Mouse (Mus musculus) liver, embryonic 16.5 days (tissue): ENCODE data around the gene Cntd1. TPM values are rescaled to one million over a fixed set of nuclear protein-coding genes. Genes with fewer than 3 reads are reported as not detected.
A peak's percentile ranks its signal among the peaks of the same experiment; 100 is the strongest.
"Not testable (repeated sequence)": the region's sequence is repeated elsewhere in the genome, so short reads cannot be mapped to it uniquely, and the experiment has no call there.

Experiments used
- ATAC-seq: fragments of 200-750 bp; cut with Nextera tagmentation; 2 replicates; pipeline ENCODE4 v1.8.0; 2017; ENCODE audit warnings: low read depth, mild to moderate bottlenecking, moderate number of reproducible peaks, moderate library complexity
- H3K27ac ChIP-seq: fragments of 300-500 bp; sonication (generic); 2 replicates; pipeline ENCODE4 v1.5.1; 2014; ENCODE audit warnings: mild to moderate bottlenecking, low read length
- H3K27me3 ChIP-seq: fragments of 300-500 bp; sonication (generic); 2 replicates; pipeline ENCODE4 v1.6.1; 2014; ENCODE audit warnings: low read depth, low read length, mixed read lengths; ENCODE audit not compliant: control insufficient read depth, insufficient read depth
- H3K36me3 ChIP-seq: fragments of 300-500 bp; sonication (generic); 2 replicates; pipeline ENCODE4 v1.6.1; 2014; ENCODE audit warnings: mild to moderate bottlenecking; ENCODE audit not compliant: control insufficient read depth, insufficient read depth
- H3K4me1 ChIP-seq: fragments of 300-500 bp; sonication (generic); 2 replicates; pipeline ENCODE4 v1.6.1; 2014; ENCODE audit warnings: low read depth, low read length, mixed read lengths; ENCODE audit not compliant: control insufficient read depth
- H3K4me2 ChIP-seq: fragments of 300-500 bp; sonication (generic); 2 replicates; pipeline ENCODE4 v1.6.1; 2014; ENCODE audit warnings: low read depth, low read length, mixed read lengths
- H3K4me3 ChIP-seq: fragments of 300-500 bp; sonication (generic); 2 replicates; pipeline ENCODE4 v1.5.1; 2014; ENCODE audit warnings: low read depth, mild to moderate bottlenecking, low read length
- H3K9ac ChIP-seq: fragments of 300-500 bp; sonication (generic); 2 replicates; pipeline ENCODE4 v1.6.1; 2014; ENCODE audit warnings: low read depth, low read length
- H3K9me3 ChIP-seq: fragments of 300-500 bp; sonication (generic); replicated peaks from 2 replicates; pipeline ENCODE4 v1.6.1; 2016; ENCODE audit warnings: low read length; ENCODE audit not compliant: control insufficient read depth
- WGBS: fragments of 180-500 bp; shearing (Covaris S2); extraction: QIAGEN DNeasy Blood & Tissue Kit; methylation state at CpG from one replicate; pipeline ENCODE4 v1.1.7; 2014; ENCODE audit not compliant: insufficient replicate concordance; 5-methylcytosine and 5-hydroxymethylcytosine counted together
- polyA plus RNA-seq: library from polyadenylated mRNA; unstranded; fragments of >200 nt; fragmentation: Nextera tagmentation; extraction: Ambion mirVana; gene quantifications from 2 replicates; pipeline ENCODE4 v1.2.1, GENCODE M21; 2015

Cntd1 gene
- polyA plus RNA-seq, 1 experiment from 2014 or later, result 0.70 TPM

DNA sequence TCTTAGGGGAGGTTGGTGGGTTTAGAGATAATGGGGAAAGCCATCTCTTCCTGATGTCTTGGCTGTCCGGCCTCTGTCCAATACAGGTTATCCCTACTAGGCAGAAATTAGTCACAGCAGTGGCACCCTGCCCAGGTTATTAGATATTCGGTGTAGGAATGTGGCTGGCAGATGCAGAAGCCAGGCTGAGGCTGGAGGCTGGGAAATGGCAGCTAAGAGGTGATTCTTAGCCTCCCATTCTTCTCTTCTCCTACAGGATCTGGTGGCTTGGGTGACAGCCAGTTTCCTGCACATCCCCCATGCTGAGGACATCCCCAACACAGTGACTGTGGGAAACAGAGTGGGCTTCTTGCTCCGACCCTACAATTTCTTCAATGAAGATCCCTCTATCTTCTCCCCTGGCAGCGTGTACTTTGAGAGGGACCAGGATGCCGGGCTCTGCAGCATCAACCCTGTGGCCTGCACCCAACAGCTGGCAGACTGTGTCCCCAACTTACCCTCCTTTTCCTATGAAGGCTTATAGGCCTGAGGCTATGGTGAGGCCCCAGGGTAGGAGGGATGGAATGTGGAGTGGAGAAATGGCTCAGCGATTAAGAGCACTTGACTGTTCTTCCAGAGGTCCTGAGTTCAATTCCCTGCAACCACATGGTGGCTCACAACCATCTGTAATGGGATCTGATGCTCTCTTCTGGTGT, 50.3 kb downstream of the Cntd1 start:
- Histone ChIP-seq H3K9me3 (no peaks in the 10 kb centered on the region), H3K27ac (no peak overlapping the region), H3K9ac (no peak overlapping the region), H3K4me2 (no peak overlapping the region), H3K27me3 (no peaks in the 10 kb centered on the region), H3K4me1 (no peaks in the 10 kb centered on the region), H3K4me3 (no peak overlapping the region), H3K36me3 (peaks cover 17% of the 10 kb centered on the region)
- no peak for ATAC-seq
- WGBS, result 76% methylated on average over 6 of the region's 6 CpGs

DNA sequence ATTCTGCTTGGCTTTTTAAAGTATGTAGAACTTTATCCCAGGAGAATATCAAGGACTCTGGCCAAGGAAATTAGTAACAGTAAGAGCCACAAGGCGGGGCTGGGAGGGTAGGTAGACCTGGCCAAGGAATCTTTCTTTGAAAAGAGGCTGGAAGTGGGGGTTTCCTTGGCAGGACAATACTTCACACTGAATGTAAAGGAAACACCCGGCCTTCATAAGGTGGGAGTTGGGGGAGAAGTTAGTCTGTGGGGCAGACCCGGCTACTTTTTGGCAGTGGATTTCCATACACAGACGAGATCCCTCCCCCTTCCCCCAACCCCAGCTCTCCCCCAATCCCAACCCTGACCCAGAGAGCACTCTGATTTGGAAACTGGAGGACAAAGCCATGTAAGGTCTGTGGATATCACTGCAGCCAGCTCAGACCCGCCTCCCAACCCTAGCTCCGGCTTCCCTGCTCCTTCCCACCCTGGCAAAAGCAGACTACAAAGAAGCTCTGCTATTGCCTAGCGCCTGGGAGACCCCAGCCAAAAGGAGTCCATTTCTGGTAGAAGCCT, 51.6 kb downstream of the Cntd1 start, which contains the start of gene Aoc3:
TSS of gene Aoc3 (plus strand) at position 235 of the 554 bp plus-strand sequence.
- Histone ChIP-seq H3K27me3 (no peaks in the 10 kb centered on the region), H3K4me3 (no peak within 1 kb of the TSS), H3K36me3 (peaks cover 5% of the 10 kb centered on the region), H3K4me2 (no peak within 1 kb of the TSS), H3K9me3 (no peaks in the 10 kb centered on the region), H3K27ac (no peak within 1 kb of the TSS), H3K4me1 (no peaks in the 10 kb centered on the region), H3K9ac (no peak within 1 kb of the TSS)
- 55% methylated on average over 7 of the region's 7 CpGs for WGBS
- no peak for ATAC-seq

DNA sequence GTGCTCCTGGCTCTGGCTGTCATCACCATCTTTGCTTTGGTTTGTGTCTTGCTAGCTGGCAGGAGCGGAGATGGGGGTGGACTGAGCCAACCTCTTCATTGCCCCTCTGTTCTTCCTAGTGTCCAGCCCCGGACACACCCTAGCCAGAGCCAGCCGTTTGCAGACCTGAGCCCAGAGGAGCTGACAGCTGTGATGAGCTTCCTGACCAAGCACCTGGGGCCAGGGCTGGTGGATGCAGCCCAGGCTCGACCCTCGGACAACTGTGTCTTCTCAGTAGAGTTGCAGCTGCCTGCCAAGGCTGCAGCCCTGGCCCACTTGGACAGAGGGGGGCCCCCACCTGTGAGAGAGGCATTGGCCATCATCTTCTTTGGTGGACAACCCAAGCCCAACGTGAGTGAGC, 52.1 kb downstream of the Cntd1 start:
- H3K9ac ChIP-seq, H3K9me3 ChIP-seq, H3K27me3 ChIP-seq, H3K4me3 ChIP-seq, ATAC-seq, H3K36me3 ChIP-seq, H3K27ac ChIP-seq, H3K4me1 ChIP-seq, H3K4me2 ChIP-seq: not testable (repeated sequence)
- 65% methylated on average over 6 of the region's 6 CpGs for WGBS

DNA sequence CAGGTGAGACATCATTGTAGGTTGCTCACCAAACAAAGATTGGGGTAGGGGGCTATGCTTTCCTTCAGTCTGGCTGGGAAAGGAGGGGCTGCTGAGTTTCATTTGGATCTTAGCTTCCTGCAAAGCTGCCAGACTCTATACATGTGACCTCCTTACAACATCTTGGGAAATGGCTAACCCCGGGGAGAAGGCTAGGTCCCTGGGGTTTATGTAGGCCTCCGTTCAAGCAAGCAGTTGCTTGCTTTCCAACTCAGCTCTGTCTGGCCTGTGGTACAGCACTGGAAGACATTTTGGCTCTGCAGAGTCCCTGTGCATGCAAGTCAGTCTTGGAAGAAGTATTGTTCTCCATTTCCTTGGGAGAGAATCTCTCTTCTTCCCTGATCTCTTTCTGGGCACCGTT, 53.7 kb downstream of the Cntd1 start:
- Histone ChIP-seq H3K4me3 (no peak overlapping the region), H3K27ac (no peak overlapping the region), H3K9ac (no peak overlapping the region), H3K4me1 (no peaks in the 10 kb centered on the region), H3K9me3 (no peaks in the 10 kb centered on the region), H3K36me3 (no peaks in the 10 kb centered on the region), H3K27me3 (no peaks in the 10 kb centered on the region), H3K4me2 (no peak overlapping the region)
- 63% methylated on average over 3 of the region's 3 CpGs for WGBS
- ATAC-seq, result no peak

DNA sequence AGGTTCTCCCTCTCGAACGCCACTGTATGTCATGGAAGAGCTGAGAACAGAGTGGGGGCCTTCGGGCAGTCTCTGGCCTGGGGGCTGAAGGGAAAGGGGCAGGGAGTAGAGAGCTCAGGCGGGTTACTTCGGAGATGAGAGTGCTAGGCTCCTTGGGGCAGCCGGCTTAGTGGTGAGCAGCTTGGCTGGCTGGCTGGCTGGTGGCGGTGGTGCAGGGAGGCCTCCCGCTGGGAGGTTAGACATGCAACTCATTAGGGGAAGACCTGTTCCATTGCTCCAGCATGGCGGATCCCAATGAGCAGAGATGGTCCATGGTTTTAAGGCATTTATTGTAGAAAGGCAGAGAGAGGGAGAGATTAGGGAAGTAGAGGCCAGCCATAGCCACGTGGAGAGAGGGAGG, 55.2 kb downstream of the Cntd1 start:
- Histone ChIP-seq H3K4me1 (peaks cover 8% of the 10 kb centered on the region), H3K36me3 (no peaks in the 10 kb centered on the region), H3K9ac (no peak overlapping the region), H3K9me3 (no peaks in the 10 kb centered on the region), H3K27ac (no peak overlapping the region), H3K4me3 (no peak overlapping the region), H3K27me3 (no peaks in the 10 kb centered on the region), H3K4me2 (no peak overlapping the region)
- ATAC-seq, result no peak
- 59% methylated on average over 10 of the region's 10 CpGs for WGBS

DNA sequence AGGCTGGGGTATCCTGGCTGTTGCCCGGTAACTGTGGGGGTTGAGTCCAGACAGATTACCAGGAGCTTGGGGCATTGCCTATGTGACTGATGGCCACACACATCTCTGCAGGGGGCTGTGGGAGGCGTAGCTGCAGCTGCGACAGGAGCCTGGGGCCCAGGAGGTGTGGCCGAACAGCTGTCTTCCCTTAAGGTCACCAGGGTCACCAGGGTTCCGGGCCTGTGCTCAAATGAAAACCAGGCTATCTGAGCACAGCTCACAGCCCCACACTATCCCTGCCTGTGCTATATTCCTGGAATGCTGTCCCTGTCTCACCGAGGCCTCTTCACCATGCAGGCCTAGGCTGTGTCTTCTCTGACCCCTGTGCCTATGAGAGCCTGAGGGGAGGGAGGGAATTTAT, 55.7 kb downstream of the Cntd1 start:
- peaks cover 8% of the 10 kb centered on the region for H3K4me1 ChIP-seq
- H3K4me3 ChIP-seq, result no peak overlapping the region
- ATAC-seq, result no peak
- no peaks in the 10 kb centered on the region for H3K36me3 ChIP-seq
- H3K9me3 ChIP-seq, result no peaks in the 10 kb centered on the region
- H3K9ac ChIP-seq, result no peak overlapping the region
- H3K4me2 ChIP-seq, result no peak overlapping the region
- 31% methylated on average over 6 of the region's 6 CpGs for WGBS
- H3K27ac ChIP-seq, result no peak overlapping the region
- H3K27me3 ChIP-seq, result no peaks in the 10 kb centered on the region

DNA sequence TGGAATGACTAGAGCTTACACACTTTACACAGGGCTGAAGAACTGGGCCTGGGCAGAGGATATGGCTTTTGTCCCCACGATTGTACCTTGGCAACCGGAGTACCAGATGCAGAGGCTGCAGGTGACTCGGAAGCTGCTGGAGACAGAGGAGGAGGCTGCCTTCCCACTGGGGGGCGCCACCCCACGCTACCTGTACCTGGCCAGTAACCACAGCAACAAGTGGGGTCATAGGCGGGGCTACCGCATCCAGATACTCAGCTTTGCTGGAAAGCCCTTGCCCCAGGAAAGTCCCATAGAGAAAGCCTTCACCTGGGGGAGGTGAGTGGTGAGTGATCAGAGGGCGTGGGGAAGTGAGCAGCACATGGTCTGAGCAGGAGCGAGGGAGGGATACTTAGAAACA, 56.9 kb downstream of the Cntd1 start:
- Histone ChIP-seq H3K4me2 (no peak overlapping the region), H3K9ac (no peak overlapping the region), H3K36me3 (no peaks in the 10 kb centered on the region), H3K27me3 (no peaks in the 10 kb centered on the region), H3K4me3 (no peak overlapping the region), H3K27ac (no peak overlapping the region), H3K9me3 (no peaks in the 10 kb centered on the region), H3K4me1 (peaks cover 8% of the 10 kb centered on the region)
- ATAC-seq, result no peak
- WGBS, result 81% methylated on average over 9 of the region's 9 CpGs

DNA sequence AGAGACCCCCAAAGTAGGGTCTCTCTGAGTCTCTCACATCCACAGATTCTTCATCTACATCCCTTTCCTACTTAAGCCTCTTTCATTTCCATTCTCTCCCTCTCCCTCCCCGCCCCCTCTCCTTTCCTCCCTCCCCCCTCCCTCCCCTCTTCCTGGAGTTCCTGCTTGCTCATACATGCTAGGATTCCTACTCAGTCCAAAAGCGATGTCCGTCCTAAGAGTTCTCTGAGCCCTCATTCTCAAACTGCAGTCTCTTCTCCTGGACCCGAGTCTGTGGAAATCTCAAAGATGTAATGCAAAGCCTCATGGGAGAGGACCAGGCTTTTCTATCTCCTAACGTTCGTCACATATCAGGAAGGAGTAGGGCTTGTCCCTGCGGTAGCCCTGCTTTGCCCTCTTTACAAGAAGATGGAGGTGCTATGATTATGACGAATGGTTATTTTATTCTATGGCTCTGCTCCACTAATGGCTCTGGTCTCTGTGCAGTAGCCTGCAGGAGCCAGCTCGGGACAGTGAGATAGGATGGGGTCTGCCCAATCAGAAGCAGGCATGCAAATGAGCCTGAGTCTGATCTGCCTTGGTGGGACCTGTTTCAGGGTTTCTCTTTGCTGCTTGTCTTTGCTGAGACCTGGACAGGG, 59.4 kb downstream of the Cntd1 start:
- H3K4me3 ChIP-seq, result peak overlapping the region; percentile 14; the same call in 1 of the 2 replicates
- H3K9me3 ChIP-seq, result no peaks in the 10 kb centered on the region
- WGBS, result 4% methylated on average over 9 of the region's 9 CpGs
- no peaks in the 10 kb centered on the region for H3K27me3 ChIP-seq
- H3K4me2 ChIP-seq, result peak overlapping the region; percentile 45
- H3K4me1 ChIP-seq, result peaks cover 8% of the 10 kb centered on the region
- no peaks in the 10 kb centered on the region for H3K36me3 ChIP-seq
- no peak overlapping the region for H3K27ac ChIP-seq
- H3K9ac ChIP-seq, result no peak overlapping the region; the same call in 1 of the 2 replicates
- ATAC-seq, result peak; percentile 88
